10 mouse cellular contexts compared by ENCODE assay signal in genomic region chr1:163057363-163057762, GRCm38 (mm10). TPM values are rescaled to one million over a fixed set of nuclear protein-coding genes. Genes with fewer than 3 reads are reported as not detected.
A peak's percentile ranks its signal among the peaks of the same experiment; 100 is the strongest.
DNase-seq lines count a peak whose midpoint lies in the region; ATAC-seq and TF ChIP-seq lines count a peak whose summit lies in the region.
"Had no signal": no experiment of that assay in that cellular context is flagged by ENCODE, and none has a peak within 500 bp of the region (broad histone marks: within the 10 kb centered on the region; RNA-seq: fewer than 3 reads in every experiment).

No protein-coding gene starts in this region.

- H3K9me3 ChIP-seq in midbrain, postnatal 0 days (ENCODE audit: low read length), result no peaks in the 10 kb centered on the region
- no peaks in the 10 kb centered on the region for H3K9me3 ChIP-seq in midbrain, embryonic 16.5 days (replicated peaks; ENCODE audit: control insufficient read depth, low read length, poor library complexity, severe bottlenecking)
- no peaks in the 10 kb centered on the region for H3K9me3 ChIP-seq in hindbrain, postnatal 0 days (ENCODE audit: low read length)

- 32% methylated on average over 2 of the region's 2 CpGs for WGBS in midbrain, postnatal 0 days
- WGBS in midbrain, embryonic 16.5 days, result 33% methylated on average over 2 of the region's 2 CpGs
- WGBS in hindbrain, postnatal 0 days, result 41% methylated on average over 2 of the region's 2 CpGs
- 33% methylated on average over 2 of the region's 2 CpGs for WGBS in small intestine, adult 2 months

- ATAC-seq in midbrain, postnatal 0 days (ENCODE audit: low FRiP score), result 0 out of 2 replicates have a peak, but pooled peaks have one; percentile 60
- no peak for ATAC-seq in midbrain, embryonic 16.5 days
- ATAC-seq in hindbrain, postnatal 0 days, result no peak

- intact Hi-C loops in gastrocnemius, adult 2 months (cut with DNase I), result loop anchor here (5.0 kb wide), 1 partner anchor 160 kb away; the partner anchor contains the start of gene Fmo2

- no peaks in the 10 kb centered on the region for H3K4me1 ChIP-seq in midbrain, postnatal 0 days (ENCODE audit: insufficient read depth, low read length)
- no peaks in the 10 kb centered on the region for H3K4me1 ChIP-seq in midbrain, embryonic 16.5 days (ENCODE audit: control insufficient read depth, insufficient read depth, low read length)
- H3K4me1 ChIP-seq in hindbrain, postnatal 0 days (ENCODE audit: insufficient read depth, low read length), result no peaks in the 10 kb centered on the region
- H3K4me1 ChIP-seq in small intestine, adult 2 months (ENCODE audit: control insufficient read depth, insufficient read depth, insufficient read length, low read length), result no peaks in the 10 kb centered on the region
- H3K4me1 ChIP-seq: megakaryocyte, embryonic 14.5 days had no signal

- peak; percentile 69 for TF ChIP-seq CTCF in gastrocnemius, adult 2 months (IDR thresholded peaks at IDR 0.05)
- peak; percentile 78 for TF ChIP-seq CTCF in midbrain, postnatal 0 days (IDR thresholded peaks at IDR 0.05)
- peak; percentile 69 for TF ChIP-seq CTCF in hindbrain, postnatal 0 days (IDR thresholded peaks at IDR 0.05; ENCODE audit: low read depth)
- TF ChIP-seq CTCF in small intestine, adult 2 months (IDR thresholded peaks at IDR 0.05; ENCODE audit: extremely low read depth, insufficient read length, insufficient replicate concordance, low read depth, low read length), result peak; percentile 12; the same call in 1 of the 2 replicates

- H3K4me3 ChIP-seq in gastrocnemius, adult 2 months, result no peak overlapping the region
- no peak overlapping the region for H3K4me3 ChIP-seq in midbrain, postnatal 0 days (ENCODE audit: low read depth, low read length)
- no peak overlapping the region for H3K4me3 ChIP-seq in midbrain, embryonic 16.5 days (ENCODE audit: low read depth, low read length)
- H3K4me3 ChIP-seq in hindbrain, postnatal 0 days (ENCODE audit: low read length), result no peak overlapping the region
- H3K4me3 ChIP-seq in small intestine, adult 2 months (ENCODE audit: low read depth, low read length), result no peak overlapping the region
- H3K4me3 ChIP-seq: megakaryocyte, embryonic 14.5 days had no signal

- H3K4me2 ChIP-seq in midbrain, postnatal 0 days (ENCODE audit: low read depth, low read length, poor library complexity, severe bottlenecking), result no peak overlapping the region
- H3K4me2 ChIP-seq in midbrain, embryonic 16.5 days (ENCODE audit: low read length), result no peak overlapping the region
- no peak overlapping the region for H3K4me2 ChIP-seq in hindbrain, postnatal 0 days (ENCODE audit: low read depth, low read length)

- TF ChIP-seq POLR2A in small intestine, adult 2 months (IDR thresholded peaks at IDR 0.05; ENCODE audit: low read depth, low read length), result no peak

- H3K27me3 ChIP-seq in midbrain, postnatal 0 days (ENCODE audit: insufficient read depth, low read length), result no peaks in the 10 kb centered on the region
- no peaks in the 10 kb centered on the region for H3K27me3 ChIP-seq in midbrain, embryonic 16.5 days (ENCODE audit: control insufficient read depth, insufficient read depth, low read depth, low read length)
- H3K27me3 ChIP-seq in hindbrain, postnatal 0 days (ENCODE audit: insufficient read depth, low read length), result no peaks in the 10 kb centered on the region
- H3K27me3 ChIP-seq in small intestine, adult 2 months (ENCODE audit: control insufficient read depth, insufficient read depth, low read length), result no peaks in the 10 kb centered on the region
- H3K27me3 ChIP-seq: megakaryocyte, embryonic 14.5 days had no signal

- no peak overlapping the region for H3K27ac ChIP-seq in gastrocnemius, adult 2 months
- no peak overlapping the region for H3K27ac ChIP-seq in midbrain, postnatal 0 days (ENCODE audit: low read depth, low read length)
- no peak overlapping the region for H3K27ac ChIP-seq in midbrain, embryonic 16.5 days (ENCODE audit: low read length)
- H3K27ac ChIP-seq in hindbrain, postnatal 0 days, result no peak overlapping the region
- no peak overlapping the region for H3K27ac ChIP-seq in small intestine, adult 2 months (ENCODE audit: insufficient read depth, low read depth, low read length)

- H3K36me3 ChIP-seq in midbrain, postnatal 0 days (ENCODE audit: insufficient read depth, low read length), result no peaks in the 10 kb centered on the region
- H3K36me3 ChIP-seq in midbrain, embryonic 16.5 days (ENCODE audit: control insufficient read depth, insufficient read depth, low read length), result no peaks in the 10 kb centered on the region
- no peaks in the 10 kb centered on the region for H3K36me3 ChIP-seq in hindbrain, postnatal 0 days (ENCODE audit: insufficient read depth, low read length)
- no peaks in the 10 kb centered on the region for H3K36me3 ChIP-seq in small intestine, adult 2 months (ENCODE audit: control insufficient read depth, insufficient read depth, low read length)

- DNase-seq in gastrocnemius, adult 2 months, result no peak
- no peak for DNase-seq in gastrocnemius, postnatal 25 days
- DNase-seq in midbrain, postnatal 0 days (ENCODE audit: low spot score), result peak; percentile 37
- DNase-seq in hindbrain, postnatal 0 days (ENCODE audit: low spot score), result peak; percentile 69
- DNase-seq in thymus, postnatal 4 days, result no peak
- DNase-seq in spleen, adult 12 weeks (ENCODE audit: low spot score), result no peak

- H3K9ac ChIP-seq in midbrain, postnatal 0 days (replicated peaks; ENCODE audit: low read length, poor library complexity, severe bottlenecking), result no peak overlapping the region
- H3K9ac ChIP-seq in midbrain, embryonic 16.5 days (ENCODE audit: low read depth, low read length), result no peak overlapping the region
- no peak overlapping the region for H3K9ac ChIP-seq in hindbrain, postnatal 0 days (replicated peaks; ENCODE audit: low read length)

RNA-seq across cellular contexts. Expression of gene Mroh9, which starts 28.1 kb away (rescaled TPM):
- total RNA-seq in gastrocnemius, adult 2 months (2021), result not detected
- total RNA-seq in gastrocnemius, postnatal 25 days (2021), result not detected
- total RNA-seq in midbrain, postnatal 0 days (2014; rRNA removed), result not detected in 2 replicates
- not detected in 2 replicates for polyA plus RNA-seq in midbrain, postnatal 0 days (2015; fragmentation: Nextera tagmentation; extraction: Ambion mirVana)
- polyA plus RNA-seq in midbrain, embryonic 16.5 days (2015; fragmentation: Nextera tagmentation; extraction: Ambion mirVana), result not detected in 2 replicates
- not detected in 2 replicates for total RNA-seq in hindbrain, postnatal 0 days (2014; rRNA removed)
- polyA plus RNA-seq in hindbrain, postnatal 0 days (2015; fragmentation: Nextera tagmentation; extraction: Ambion mirVana), result not detected in 2 replicates
- polyA plus RNA-seq in small intestine, adult 2 months (2012; rRNA removed), result not detected in 2 replicates
- polyA plus RNA-seq: intestine, embryonic 14.5 days had no signal

Comparison
In these comparisons a context has a peak if more than half of its experiments do, and no peak if none do; other contexts are left out.
1. DNase-seq: peak in midbrain, postnatal 0 days (single experiment) and hindbrain, postnatal 0 days (single experiment); none in gastrocnemius, adult 2 months (single experiment), gastrocnemius, postnatal 25 days (single experiment), thymus, postnatal 4 days (single experiment) and spleen, adult 12 weeks (single experiment).
2. CTCF ChIP-seq: peak in every context shown above with its lines; median percentile 78 in midbrain, postnatal 0 days; 69 in gastrocnemius, adult 2 months; 69 in hindbrain, postnatal 0 days; 12 in small intestine, adult 2 months.